Mouse (Mus musculus): ENCODE results near the gene Hoxa10. TPM values are rescaled to one million over a fixed set of nuclear protein-coding genes. Genes with fewer than 3 reads are reported as not detected.

Gene Hoxa10
- total and polyA plus RNA-seq, 3 experiments: not detected

DNA sequence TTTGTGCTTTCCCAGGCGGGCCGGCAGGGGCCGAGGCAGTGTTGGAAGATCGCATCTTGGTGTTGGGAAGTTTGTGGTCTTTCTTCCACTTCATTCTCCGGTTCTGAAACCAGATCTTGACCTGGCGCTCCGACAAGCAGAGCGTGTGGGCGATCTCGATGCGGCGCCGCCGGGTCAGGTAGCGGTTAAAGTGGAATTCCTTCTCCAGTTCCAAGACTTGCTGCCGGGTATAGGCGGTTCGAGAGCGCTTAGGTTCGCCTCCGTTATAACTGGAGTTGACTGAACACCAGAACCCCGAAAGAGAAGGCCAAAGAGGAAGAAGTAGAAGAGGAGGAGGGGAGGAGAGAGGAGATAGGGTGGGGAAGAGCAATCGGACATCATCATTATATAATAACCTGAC is 50.2 kb downstream of the Hoxa10 start:
- H3K79me2 ChIP-seq (ENCODE audit: control insufficient read depth, insufficient read depth, low read length, poor library complexity): no peaks in the 10 kb centered on the region
- no peaks in the 10 kb centered on the region for H3K27me3 ChIP-seq (ENCODE audit: control insufficient read depth in 1 of 2, insufficient read depth in 2 of 2, low read length in 2 of 2)
- no peak overlapping the region for H3K27ac ChIP-seq (ENCODE audit: control insufficient read depth, low read depth, low read length)
- no peaks in the 10 kb centered on the region for H3K4me1 ChIP-seq (ENCODE audit: control insufficient read depth in 1 of 2, insufficient read depth in 2 of 2, low read length in 2 of 2)
- no peaks in the 10 kb centered on the region for H3K36me3 ChIP-seq (ENCODE audit: control insufficient read depth in 1 of 2, insufficient read depth in 2 of 2, low read length in 2 of 2)
- no peaks in the 10 kb centered on the region for H3K9me3 ChIP-seq (replicated peaks; ENCODE audit: insufficient read depth, low read length)
- no peak overlapping the region for H3K4me3 ChIP-seq (ENCODE audit: control insufficient read depth in 1 of 2, insufficient read depth in 1 of 2, low read depth in 2 of 2, low read length in 2 of 2)
- TF ChIP-seq GATA1 (IDR thresholded peaks at IDR 0.05; ENCODE audit: low read depth, low read length) (no peak), SMC3 (IDR thresholded peaks at IDR 0.05; ENCODE audit: low read depth, low read length) (no peak), POLR2AphosphoS2 (IDR thresholded peaks at IDR 0.05; ENCODE audit: low read length) (no peak), ETS1 (IDR thresholded peaks at IDR 0.05; ENCODE audit: low read depth, low read length) (no peak)
- H3K9ac ChIP-seq (ENCODE audit: control insufficient read depth, low read depth, low read length, poor library complexity, severe bottlenecking): no peak overlapping the region
- DNase-seq (ENCODE audit: low read depth, low spot score): no peak

- TF ChIP-seq CHD2 (IDR thresholded peaks at IDR 0.05; ENCODE audit: low read length): no peak
- no peak for TF ChIP-seq ZNF384 (IDR thresholded peaks at IDR 0.05; ENCODE audit: low read depth, low read length)
- no peak for TF ChIP-seq RCOR1 (IDR thresholded peaks at IDR 0.05; ENCODE audit: low read depth, low read length)
- no peak for TF ChIP-seq E2F4 (IDR thresholded peaks at IDR 0.05; ENCODE audit: borderline replicate concordance, low read depth, low read length)
- TF ChIP-seq ELF1 (IDR thresholded peaks at IDR 0.05; ENCODE audit: low read depth, low read length): no peak
- TF ChIP-seq ETS1 (IDR thresholded peaks at IDR 0.05; ENCODE audit: low read depth, low read length): no peak
- TF ChIP-seq POLR2AphosphoS2 (IDR thresholded peaks at IDR 0.05; ENCODE audit: low read length): no peak
- no peak for TF ChIP-seq MAX (IDR thresholded peaks at IDR 0.05; ENCODE audit: low read length)
- TF ChIP-seq USF2 (IDR thresholded peaks at IDR 0.05; ENCODE audit: borderline replicate concordance in 1 of 2, insufficient read depth in 1 of 2, low read depth in 1 of 2, low read length in 2 of 2): no peak
Measured at GRCm38 (mm10) chr6:52189909-52190308, 50.7 kb downstream of the Hoxa10 start.

GRCm38 (mm10) chr6:52189172-52189591 is 51.5 kb downstream of the Hoxa10 start:
- no peak for TF ChIP-seq GABPA (IDR thresholded peaks at IDR 0.05; ENCODE audit: low read depth, low read length)
- TF ChIP-seq MXI1 (IDR thresholded peaks at IDR 0.05; ENCODE audit: low read depth, low read length): no peak
- no peak for TF ChIP-seq GATA1 (IDR thresholded peaks at IDR 0.05; ENCODE audit: low read depth, low read length)
- TF ChIP-seq HCFC1 (IDR thresholded peaks at IDR 0.05; ENCODE audit: low read depth, low read length): no peak
- no peak for TF ChIP-seq POLR2AphosphoS2 (IDR thresholded peaks at IDR 0.05; ENCODE audit: low read length)
- TF ChIP-seq BHLHE40 (IDR thresholded peaks at IDR 0.05; ENCODE audit: borderline replicate concordance, low read depth, low read length): no peak
- TF ChIP-seq POLR2AphosphoS5 (IDR thresholded peaks at IDR 0.05; ENCODE audit: borderline replicate concordance, low read depth, low read length): no peak
- no peak for TF ChIP-seq USF2 (IDR thresholded peaks at IDR 0.05; ENCODE audit: borderline replicate concordance in 1 of 2, insufficient read depth in 1 of 2, low read depth in 1 of 2, low read length in 2 of 2)
- TF ChIP-seq MAX (IDR thresholded peaks at IDR 0.05; ENCODE audit: low read length): no peak
- TF ChIP-seq SIN3A (IDR thresholded peaks at IDR 0.05; ENCODE audit: low read length): no peak
- no peak for TF ChIP-seq CHD1 (IDR thresholded peaks at IDR 0.05; ENCODE audit: low read depth, low read length)
- TF ChIP-seq MAZ (IDR thresholded peaks at IDR 0.05; ENCODE audit: low read depth, low read length): no peak
- no peak for TF ChIP-seq ZMIZ1 (IDR thresholded peaks at IDR 0.05; ENCODE audit: low read depth, low read length)
- H3K4me3 ChIP-seq (ENCODE audit: control insufficient read depth in 1 of 2, insufficient read depth in 1 of 2, low read depth in 2 of 2, low read length in 2 of 2): no peak overlapping the region
- no peaks in the 10 kb centered on the region for H3K4me1 ChIP-seq (ENCODE audit: control insufficient read depth in 1 of 2, insufficient read depth in 2 of 2, low read length in 2 of 2)
- DNase-seq (ENCODE audit: low read depth, low spot score): no peak
- no peak overlapping the region for H3K27ac ChIP-seq (ENCODE audit: control insufficient read depth, low read depth, low read length)
- no peaks in the 10 kb centered on the region for H3K9me3 ChIP-seq (replicated peaks; ENCODE audit: insufficient read depth, low read length)
- no peaks in the 10 kb centered on the region for H3K79me2 ChIP-seq (ENCODE audit: control insufficient read depth, insufficient read depth, low read length, poor library complexity)
- H3K9ac ChIP-seq (ENCODE audit: control insufficient read depth, low read depth, low read length, poor library complexity, severe bottlenecking): no peak overlapping the region
- no peaks in the 10 kb centered on the region for H3K36me3 ChIP-seq (ENCODE audit: control insufficient read depth in 1 of 2, insufficient read depth in 2 of 2, low read length in 2 of 2)
- H3K27me3 ChIP-seq (ENCODE audit: control insufficient read depth in 1 of 2, insufficient read depth in 2 of 2, low read length in 2 of 2): no peaks in the 10 kb centered on the region

More at GRCm38 (mm10) chr6:52189909-52190308, 50.7 kb downstream of the Hoxa10 start:
- Histone ChIP-seq H3K79me2 (ENCODE audit: control insufficient read depth, insufficient read depth, low read length, poor library complexity) (no peaks in the 10 kb centered on the region), H3K4me3 (ENCODE audit: control insufficient read depth in 1 of 2, insufficient read depth in 1 of 2, low read depth in 2 of 2, low read length in 2 of 2) (no peak overlapping the region), H3K4me1 (ENCODE audit: control insufficient read depth in 1 of 2, insufficient read depth in 2 of 2, low read length in 2 of 2) (no peaks in the 10 kb centered on the region), H3K36me3 (ENCODE audit: control insufficient read depth in 1 of 2, insufficient read depth in 2 of 2, low read length in 2 of 2) (no peaks in the 10 kb centered on the region), H3K9me3 (replicated peaks; ENCODE audit: insufficient read depth, low read length) (no peaks in the 10 kb centered on the region), H3K9ac (ENCODE audit: control insufficient read depth, low read depth, low read length, poor library complexity, severe bottlenecking) (no peak overlapping the region), H3K27ac (ENCODE audit: control insufficient read depth, low read depth, low read length) (no peak overlapping the region), H3K27me3 (ENCODE audit: control insufficient read depth in 1 of 2, insufficient read depth in 2 of 2, low read length in 2 of 2) (no peaks in the 10 kb centered on the region)
- no peak for DNase-seq (ENCODE audit: low read depth, low spot score)

All from MEL (cell line).